Mouse (Mus musculus) brain, embryonic 14.5 days (tissue): ENCODE measurements around the gene Egf. TPM values are rescaled to one million over a fixed set of nuclear protein-coding genes. Genes with fewer than 3 reads are reported as not detected.
"Not testable (repeated sequence)": the region's sequence is repeated elsewhere in the genome, so short reads cannot be mapped to it uniquely, and the experiment has no call there.

Source experiments
- DNase-seq: peaks from one replicate; pipeline ENCODE4 v3.0.0-alpha.2; 2011; ENCODE audit warnings: low read depth
- CTCF ChIP-seq: fragments of 200-500 bp; IDR thresholded peaks from 2 replicates; pipeline ENCODE4 v1.5.1; 2012; ENCODE audit warnings: inconsistent platforms, mild to moderate bottlenecking, moderate library complexity, borderline replicate concordance; ENCODE audit not compliant: insufficient read depth, insufficient read length; ENCODE audit errors: extremely low read depth
- POLR2A ChIP-seq: fragments of 200-500 bp; IDR thresholded peaks from 2 replicates; pipeline ENCODE4 v1.6.1; 2012; ENCODE audit warnings: mild to moderate bottlenecking, inconsistent platforms, borderline replicate concordance; ENCODE audit not compliant: poor library complexity, insufficient read depth, insufficient read length, severe bottlenecking; ENCODE audit errors: extremely low read depth
- polyA plus RNA-seq: library from polyadenylated mRNA; depleted of rRNA; stranded (reverse); fragments of >200 nt; gene quantifications from 2 replicates; pipeline ENCODE4 v1.2.3, GENCODE M21; 2012; rRNA removed

Gene Egf
- polyA plus RNA-seq = 4.8 and 4.9 TPM in 2 replicates

DNA sequence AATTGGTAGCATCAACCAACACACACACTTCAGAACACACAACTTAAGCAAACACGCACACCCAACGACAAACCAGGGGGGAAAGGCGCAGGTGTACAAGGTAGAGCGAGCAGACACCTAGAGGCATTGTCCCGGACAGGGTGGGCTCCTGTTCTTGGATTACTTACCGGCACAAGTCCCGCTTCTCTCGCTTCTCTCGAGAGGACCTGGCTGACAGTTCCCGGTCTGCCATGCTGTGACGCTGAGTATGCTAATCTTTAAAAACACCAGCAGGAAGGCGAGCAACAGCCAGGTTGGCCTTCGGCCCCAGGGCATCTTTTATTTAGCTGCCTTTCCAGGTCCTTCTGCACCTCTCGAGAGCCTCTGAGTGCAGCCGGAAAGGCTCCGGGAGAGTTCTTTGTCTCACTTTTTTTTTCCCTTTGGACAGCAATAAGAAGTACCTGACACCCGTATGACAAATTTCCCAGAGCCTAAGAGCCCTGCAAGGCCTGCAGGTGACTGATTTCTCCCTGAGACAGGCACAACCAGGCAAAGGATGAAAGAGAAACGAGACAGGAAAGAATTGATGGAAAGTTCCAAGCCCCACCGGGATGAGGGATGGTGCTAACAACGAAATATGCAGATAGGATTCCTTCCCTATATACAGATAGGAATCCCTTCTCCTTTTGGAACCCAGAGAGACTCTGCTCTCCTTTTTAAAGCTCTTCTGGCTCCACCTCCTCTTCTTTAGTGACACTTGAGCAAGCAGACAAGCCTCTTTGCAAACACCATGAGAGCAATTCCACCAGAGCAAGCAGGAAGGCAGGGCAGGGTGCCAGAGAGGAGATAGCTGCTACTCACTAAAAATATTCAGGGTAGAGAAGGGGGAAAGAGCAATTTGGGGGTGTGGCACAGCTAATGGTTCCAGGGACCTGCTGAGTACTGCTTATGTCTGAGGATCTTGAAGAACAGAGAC, at the start of gene Egf:
Gene Egf (minus strand): TSS at position 667 of the 955 bp plus-strand sequence.
- peak; percentile 49 for DNase-seq
- TF ChIP-seq POLR2A (no peak), CTCF (no peak)

DNA sequence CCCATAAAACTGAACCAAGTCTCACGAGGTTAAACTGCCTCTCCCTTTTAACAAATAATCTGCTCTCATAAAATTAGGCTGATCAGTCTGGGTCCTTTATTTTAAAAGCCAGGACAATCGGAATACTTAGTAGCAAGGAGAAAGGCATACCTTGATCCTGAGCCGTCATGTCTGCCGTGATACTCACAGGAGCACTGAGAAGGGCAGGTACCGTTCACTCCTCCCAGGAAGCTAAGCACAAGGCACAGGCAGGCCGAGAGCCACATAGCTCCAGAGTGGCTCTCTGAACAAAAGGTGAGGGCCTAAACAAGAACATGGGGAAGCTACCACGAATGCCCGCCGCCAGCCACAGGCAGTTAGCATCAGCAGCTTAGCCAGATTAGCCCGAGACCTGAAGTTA, 48.6 kb upstream of the Egf start, which contains the start of gene Lrit3:
Gene Lrit3 (minus strand): TSS at position 266 of the 400 bp plus-strand sequence.
- TF ChIP-seq CTCF (no peak), POLR2A (no peak)
- no peak for DNase-seq

DNA sequence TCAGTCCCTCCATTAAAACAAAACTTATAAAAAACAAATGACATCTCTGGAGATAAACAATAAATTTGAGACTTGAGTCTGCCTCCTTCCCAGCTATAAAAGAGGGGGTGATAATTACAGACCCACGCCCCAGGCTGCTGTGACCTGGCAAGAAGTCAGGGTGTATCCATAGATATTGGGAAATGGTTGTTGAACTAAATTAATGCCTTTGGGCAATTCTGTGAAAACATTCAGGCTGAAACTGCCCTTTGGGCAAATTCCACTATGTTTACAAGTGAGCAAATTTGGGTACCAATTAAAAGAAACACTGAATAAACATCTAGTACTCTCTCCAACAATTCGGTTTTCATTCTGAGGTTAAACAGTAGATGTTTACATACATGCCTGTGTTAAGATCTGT, 43.9 kb upstream of the Egf start:
- DNase-seq = no peak
- TF ChIP-seq POLR2A (no peak), CTCF (no peak)

DNA sequence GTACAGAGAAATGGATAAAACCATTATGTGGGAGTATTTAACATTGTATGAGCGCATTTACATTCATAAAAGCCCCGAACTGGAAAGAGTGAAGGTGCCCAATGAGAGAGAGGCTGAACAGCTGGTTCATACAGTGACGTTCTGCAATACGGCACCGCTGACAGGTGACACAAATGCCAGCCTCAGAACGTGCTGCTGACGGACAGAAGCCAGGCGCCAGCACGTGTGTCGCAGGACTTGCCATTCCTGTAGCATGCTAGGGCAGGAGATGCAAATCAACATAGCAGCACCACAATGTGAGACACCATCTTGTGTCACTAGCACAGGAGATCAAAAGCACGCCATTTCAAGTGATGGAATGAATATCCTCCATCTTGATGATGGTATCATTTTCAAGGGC, 43.4 kb upstream of the Egf start:
- DNase-seq = no peak
- TF ChIP-seq POLR2A (no peak), CTCF (no peak)

DNA sequence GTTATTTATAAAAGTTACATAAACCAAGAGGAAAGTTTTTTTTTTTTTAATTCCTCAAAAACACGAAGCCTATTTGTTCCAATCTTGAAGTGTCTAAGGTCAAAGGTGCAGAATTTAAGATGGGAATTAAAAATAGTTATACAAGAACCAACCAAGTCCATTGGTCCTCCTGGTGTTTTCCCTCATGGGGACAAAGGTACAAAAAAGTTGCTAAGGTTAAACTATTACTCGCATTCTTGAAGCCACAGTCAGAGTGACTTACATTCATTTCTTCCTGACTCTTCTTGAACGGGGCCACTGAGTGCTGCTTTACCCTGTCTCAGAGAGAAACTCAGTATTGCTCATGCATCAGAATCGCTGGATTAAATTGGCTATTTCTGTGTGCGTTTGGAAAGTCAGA, 42.2 kb upstream of the Egf start:
- DNase-seq = no peak
- TF ChIP-seq CTCF = no peak
- no peak for TF ChIP-seq POLR2A

DNA sequence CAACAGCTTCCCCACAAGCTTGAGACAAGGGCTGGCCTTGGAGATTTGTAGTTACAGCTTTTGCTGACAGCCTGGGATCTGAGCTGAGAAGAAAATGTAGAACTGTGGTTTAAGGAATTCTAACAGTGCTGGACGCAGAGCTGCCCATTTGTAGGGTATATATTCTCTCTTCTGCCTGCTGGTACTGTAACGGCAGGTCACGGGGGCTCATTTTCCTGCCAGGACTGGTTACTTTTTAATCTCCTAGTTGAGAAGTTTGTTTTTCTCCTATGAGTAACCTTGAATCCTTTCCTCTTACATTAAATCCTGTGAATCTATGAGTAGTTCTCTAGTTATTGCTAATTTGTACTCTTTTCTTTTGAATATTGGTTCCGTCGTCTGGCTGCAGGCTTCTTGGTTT, 38.7 kb upstream of the Egf start:
- DNase-seq = no peak
- TF ChIP-seq POLR2A (no peak), CTCF (no peak)

DNA sequence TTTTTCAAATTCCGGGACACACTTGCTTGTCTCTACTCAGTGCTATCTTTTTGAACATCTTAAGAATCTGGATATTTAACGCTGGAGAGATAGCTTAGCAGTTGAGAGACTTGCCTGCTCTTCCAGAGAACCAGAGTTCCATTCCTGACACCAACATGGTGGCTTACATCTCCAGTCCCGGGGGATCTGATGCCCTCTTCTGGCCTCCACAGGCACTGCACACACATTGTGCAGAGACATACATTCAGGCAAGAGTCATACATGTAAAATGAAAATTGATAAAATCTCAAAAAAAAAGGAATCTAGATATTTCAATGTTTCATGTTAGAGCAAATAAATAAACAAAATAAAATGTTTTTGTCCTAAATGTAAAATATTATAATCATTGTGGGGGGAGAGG, 27.6 kb upstream of the Egf start:
- DNase-seq = no peak
- TF ChIP-seq CTCF (0 out of 2 replicates have a peak, but pooled peaks have one; percentile 15), POLR2A (no peak)

DNA sequence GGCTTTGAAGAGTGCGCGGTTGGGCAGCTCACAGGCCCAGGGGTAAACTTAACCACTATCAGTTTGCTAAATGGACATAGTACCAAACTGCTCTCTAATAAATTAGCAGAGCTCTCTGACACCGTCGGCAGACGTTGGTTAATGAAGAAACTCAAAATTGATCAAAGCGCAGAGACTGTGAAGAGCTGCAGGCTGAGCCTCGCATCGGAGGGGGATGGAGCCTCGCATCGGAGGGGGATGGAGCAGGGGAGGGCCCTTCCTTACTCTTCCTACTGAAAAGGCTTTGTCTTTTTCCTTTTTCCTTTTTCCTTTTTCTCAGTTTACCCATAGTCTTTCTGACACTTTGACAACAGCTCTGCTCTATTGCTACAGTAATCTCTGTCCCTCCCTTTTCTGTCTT, 26.3 kb upstream of the Egf start:
- TF ChIP-seq CTCF (no peak), POLR2A (no peak)
- DNase-seq = peak; percentile 24

DNA sequence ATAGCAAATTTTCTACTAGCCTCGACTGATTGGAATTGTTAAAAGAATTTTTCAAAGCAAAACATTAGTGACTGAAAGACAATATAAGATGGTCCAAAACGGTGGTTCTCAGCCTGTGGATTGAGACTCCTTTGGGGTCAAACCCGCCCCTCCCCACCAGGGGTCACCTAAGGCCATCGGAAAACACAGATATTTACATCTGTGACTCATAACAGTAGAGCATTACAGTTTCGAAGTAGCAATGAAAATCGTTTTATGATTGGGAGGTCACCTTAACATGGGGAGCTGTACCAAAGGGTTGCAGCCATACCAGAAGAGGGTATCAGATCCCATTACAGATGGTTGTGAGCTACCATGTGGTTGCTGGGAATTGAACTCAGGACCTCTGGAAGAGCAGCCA, 16.1 kb upstream of the Egf start:
- TF ChIP-seq CTCF = no peak
- TF ChIP-seq POLR2A = no peak
- DNase-seq = no peak

DNA sequence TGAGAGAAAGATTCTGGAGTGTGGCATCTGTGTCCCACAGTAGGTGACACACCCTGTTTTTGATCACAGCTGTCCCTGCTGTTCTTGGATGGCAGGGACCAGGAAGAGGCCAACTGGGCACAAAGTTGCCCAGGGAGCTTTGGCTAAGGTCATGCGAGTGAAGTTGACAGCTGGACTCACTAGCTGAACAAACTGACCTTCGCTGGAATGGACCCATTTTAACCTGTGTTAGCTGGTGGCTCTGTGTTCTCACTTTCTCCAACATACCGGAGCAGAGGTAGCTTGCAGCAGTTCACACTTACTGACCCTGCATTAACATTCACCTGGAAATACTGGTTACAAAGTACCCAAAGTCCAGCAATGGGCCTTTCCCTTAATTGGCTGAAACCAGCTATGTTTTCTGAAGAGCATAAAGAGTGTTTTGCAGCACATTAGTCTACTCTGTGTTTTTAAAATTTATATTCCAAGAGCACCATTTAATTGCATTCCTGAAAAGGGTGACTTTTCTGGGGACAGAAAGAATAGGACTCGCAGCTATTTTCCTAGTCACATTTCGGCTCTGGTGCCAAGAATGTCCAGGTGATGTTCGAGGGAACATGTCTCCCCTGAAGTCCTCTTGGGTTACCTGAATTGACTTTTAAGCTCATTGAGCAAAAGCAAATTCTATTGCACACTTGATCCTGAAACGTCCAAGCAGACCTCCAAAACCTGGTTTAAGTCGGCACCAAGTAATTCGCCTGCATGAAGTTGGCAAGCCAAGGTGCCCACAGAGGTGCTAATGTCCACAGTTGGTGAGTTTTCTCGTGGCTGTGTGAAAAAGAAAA, 12.1 kb upstream of the Egf start:
- no peak for DNase-seq
- TF ChIP-seq CTCF (no peak), POLR2A (no peak)

DNA sequence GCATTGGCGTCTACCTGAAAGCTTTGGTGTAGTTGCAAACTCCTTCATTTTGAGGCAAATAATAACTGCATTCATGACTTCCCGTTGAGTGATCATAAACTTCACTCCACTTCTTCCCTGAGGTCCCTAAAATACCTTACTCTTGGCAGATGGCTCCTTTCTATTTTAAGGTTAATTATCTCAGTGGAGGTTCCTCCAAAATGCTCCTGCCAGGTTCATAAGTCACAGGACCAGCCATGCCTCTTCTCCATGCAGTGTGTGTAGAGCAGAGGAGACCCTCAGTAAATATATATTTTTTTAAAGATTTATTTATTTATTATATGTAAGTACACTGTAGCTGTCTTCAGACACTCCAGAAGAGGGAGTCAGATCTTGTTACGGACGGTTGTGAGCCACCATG, 11.0 kb upstream of the Egf start:
- TF ChIP-seq CTCF = no peak
- no peak for TF ChIP-seq POLR2A
- no peak for DNase-seq

DNA sequence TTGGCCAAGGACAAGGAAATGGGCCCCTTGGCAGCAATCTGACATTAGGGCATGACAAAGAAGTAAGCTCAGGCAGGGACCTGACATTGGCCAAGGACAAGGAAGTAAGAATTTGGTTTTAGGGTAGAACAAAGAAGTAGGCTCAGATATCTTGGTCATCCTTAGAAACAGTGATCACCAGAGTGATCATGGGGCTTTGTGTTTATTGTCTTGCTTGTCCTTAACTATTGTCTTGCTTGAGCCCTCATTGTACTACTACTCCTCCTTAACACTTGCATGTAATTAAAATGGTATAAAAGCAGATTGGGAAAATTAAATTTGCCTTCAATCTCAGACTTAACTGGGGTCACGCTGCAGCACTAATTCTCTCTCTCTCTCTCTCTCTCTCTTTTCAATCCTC, 2.5 kb upstream of the Egf start:
- not testable (repeated sequence) for DNase-seq
